Mouse (Mus musculus) ovary, postnatal 10 days (tissue): ENCODE results near the gene Fcmr.

Experiments used
- DNase-seq: peaks from one replicate; pipeline ENCODE4 v3.0.0; 2022; ENCODE audit warnings: low spot score

The Fcmr gene

GRCm38 (mm10) chr1:130865541-130866221 lies at the start of gene Fcmr:
Gene Fcmr, plus strand, starts transcription at chr1:130865669.
- DNase-seq, result no peak

- DNase-seq, result no peak
These were observed 45.7 kb upstream of the Fcmr start for GRCm38 (mm10) chr1:130819737-130820136.

DNA sequence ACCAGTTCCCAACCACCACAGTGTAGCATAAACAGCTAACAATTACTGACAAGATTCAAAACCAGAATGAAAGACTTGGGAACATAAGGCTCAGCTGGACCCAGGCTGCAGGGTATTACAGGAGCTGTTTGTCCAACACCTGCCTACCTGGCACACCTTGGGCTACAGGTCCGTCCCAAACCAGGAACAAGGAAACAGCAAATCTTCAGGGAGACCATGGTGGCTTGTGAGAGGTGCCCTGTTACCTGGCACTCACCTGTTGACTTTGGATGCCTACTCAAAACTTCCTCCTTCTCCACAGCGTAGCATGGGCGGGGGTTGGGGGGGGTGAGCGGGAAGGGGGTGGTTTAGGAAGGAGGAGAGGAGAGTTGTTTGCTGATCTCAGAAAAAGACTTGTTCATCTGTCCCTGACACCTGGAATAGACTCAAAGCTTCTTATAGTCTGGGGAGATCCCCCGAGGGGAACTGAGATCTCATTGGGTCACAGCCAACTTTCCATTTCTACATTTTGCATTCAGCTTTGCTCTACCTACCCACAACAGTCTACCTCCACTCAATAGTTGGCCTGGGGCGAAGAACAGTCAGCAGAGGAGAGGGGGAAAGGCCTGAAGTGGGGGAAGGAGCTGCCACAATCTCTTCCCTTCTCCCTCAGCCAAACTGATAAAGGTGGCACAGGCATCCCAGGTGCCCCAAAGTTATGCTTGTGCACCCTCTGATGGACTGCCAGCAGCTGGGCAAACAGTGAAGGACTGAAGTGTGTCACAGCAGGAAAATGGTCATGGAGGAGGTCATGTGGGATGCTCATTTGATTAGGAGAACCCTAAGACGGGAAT lies 44.9 kb upstream of the Fcmr start:
- DNase-seq, result no peak

DNA sequence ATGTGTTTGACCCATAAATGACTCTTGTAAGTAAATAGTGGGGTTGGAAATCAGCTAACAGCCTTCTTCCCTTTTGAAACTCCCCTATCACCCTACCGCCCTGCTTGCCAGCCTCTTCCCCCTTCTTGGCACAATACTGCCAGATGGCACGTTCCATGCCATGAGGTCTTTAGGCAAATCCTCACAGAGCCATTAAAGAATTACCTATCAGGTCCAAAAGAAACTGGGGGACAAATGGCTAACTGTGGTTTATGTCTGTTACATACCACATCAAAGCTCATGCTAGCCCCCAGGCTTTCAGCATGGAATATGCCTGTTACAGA lies 44.4 kb upstream of the Fcmr start:
- no peak for DNase-seq

DNA sequence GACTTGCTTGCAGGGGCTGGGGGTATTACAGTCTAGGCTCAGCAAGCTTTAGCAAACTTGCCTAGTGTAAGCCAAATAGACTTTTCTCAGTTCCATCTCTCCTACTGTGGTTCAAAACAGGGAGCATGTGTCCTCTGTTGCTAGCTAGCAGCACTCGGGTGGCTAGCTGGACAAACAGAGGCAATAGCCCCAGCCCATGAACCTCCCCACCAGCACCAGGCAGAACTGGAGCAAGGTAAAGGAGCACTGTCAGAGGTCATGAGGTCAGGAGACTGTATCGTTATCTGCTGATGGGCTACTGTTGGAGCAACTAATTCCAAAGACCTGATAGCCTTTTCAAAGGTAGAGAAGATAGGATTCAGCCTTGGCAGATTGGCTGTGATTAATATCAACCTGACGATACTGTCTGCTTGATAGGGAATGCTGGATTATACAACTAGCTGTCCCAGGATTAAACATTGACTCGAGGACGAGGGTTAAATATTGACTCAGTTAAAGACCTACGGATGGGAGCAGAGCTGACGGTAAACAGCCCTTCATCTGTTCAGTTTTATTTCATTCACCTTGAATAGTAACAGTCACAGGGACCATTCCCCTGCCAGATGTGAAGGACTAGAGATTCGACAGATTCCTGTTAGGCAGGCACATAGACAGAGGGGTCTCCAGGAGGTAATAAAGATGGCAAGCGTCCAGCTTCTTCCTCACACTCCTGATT lies 43.4 kb upstream of the Fcmr start:
- no peak for DNase-seq

DNA sequence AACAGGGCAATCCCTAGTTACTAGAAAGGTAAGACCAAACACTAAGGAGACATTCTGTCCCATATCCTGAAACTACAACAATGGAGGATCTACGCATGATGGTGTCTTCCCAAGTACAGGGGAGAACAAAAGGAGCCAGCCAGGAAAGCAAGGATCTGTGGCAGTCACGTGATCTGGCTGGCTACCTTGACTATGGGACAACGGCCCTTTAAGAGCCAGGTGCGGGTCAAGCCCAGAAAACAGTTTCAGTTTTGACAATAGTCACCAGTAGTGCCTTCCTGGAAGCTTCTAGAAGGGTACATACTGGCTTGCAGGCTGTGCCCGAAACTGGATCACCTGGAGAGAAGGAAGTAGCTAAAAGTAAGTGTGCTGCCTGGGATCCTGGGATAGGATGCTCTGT lies 39.0 kb upstream of the Fcmr start, which contains the start of gene Pigr:
Pigr (plus strand) TSS at position 237 of the 400 bp plus-strand sequence.
- no peak for DNase-seq

DNA sequence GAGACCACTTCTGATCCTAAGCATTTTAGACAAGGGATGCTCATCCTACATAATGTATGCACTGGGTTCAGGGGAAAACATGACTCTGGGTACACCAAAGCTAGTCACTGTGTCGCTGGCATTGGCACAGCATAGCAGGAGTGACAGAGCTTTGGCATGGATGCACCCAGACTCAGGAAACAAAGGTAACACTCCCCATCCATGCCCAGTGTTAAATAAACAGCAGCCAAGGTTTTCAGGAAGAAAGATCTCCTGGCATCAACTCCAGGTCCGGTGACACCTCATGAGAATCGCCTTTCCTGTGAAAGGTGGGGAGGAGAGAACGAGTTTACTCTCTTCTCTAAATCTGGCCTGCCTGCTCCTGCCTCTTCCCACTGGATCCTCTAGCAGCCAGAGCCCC lies 36.8 kb upstream of the Fcmr start:
- no peak for DNase-seq

GRCm38 (mm10) chr1:130829906-130830830 lies 35.3 kb upstream of the Fcmr start:
- DNase-seq, result no peak

GRCm38 (mm10) chr1:130832230-130833149 lies 33.0 kb upstream of the Fcmr start:
- DNase-seq, result no peak

- no peak for DNase-seq
These were observed 30.1 kb upstream of the Fcmr start for GRCm38 (mm10) chr1:130835161-130835936.

- DNase-seq, result no peak
These were observed 27.2 kb upstream of the Fcmr start for GRCm38 (mm10) chr1:130838288-130838687.

- no peak for DNase-seq
These were observed 24.7 kb upstream of the Fcmr start for GRCm38 (mm10) chr1:130840599-130841379.

GRCm38 (mm10) chr1:130841621-130842020 lies 23.8 kb upstream of the Fcmr start:
- DNase-seq, result no peak

DNA sequence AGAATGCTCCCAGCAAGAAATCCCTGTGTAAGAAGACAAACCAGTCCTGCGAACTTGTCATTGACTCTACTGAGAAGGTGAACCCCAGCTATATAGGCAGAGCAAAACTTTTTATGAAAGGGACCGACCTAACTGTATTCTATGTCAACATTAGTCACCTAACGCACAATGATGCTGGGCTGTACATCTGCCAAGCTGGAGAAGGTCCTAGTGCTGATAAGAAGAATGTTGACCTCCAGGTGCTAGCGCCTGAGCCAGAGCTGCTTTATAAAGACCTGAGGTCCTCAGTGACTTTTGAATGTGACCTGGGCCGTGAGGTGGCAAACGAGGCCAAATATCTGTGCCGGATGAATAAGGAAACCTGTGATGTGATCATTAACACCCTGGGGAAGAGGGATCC lies 21.0 kb upstream of the Fcmr start:
- no peak for DNase-seq

GRCm38 (mm10) chr1:130849530-130850214 lies 15.8 kb upstream of the Fcmr start:
- no peak for DNase-seq

GRCm38 (mm10) chr1:130850405-130850804 lies 15.1 kb upstream of the Fcmr start:
- no peak for DNase-seq

DNA sequence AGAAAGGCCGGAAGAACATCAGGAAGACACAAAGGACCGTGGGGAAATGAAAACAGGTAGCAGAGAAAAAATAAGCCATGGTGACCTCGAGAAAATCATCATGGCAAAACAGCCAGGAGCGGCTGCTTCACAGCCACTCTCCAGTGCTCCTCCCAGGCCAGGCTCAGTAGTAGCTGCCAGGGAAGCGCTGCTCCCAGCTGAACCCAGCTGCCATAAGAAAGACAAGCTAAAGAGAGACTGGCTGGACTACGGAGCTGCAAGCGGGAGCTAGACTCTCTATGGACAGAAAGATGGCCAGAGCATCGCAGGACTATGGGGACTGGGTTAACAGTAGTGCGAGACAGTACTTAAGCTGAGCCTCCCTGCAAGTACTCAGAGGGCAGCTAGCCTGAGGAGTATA lies 10.7 kb upstream of the Fcmr start:
- DNase-seq, result no peak

GRCm38 (mm10) chr1:130855723-130856122 lies 9.7 kb upstream of the Fcmr start:
- DNase-seq, result no peak

DNA sequence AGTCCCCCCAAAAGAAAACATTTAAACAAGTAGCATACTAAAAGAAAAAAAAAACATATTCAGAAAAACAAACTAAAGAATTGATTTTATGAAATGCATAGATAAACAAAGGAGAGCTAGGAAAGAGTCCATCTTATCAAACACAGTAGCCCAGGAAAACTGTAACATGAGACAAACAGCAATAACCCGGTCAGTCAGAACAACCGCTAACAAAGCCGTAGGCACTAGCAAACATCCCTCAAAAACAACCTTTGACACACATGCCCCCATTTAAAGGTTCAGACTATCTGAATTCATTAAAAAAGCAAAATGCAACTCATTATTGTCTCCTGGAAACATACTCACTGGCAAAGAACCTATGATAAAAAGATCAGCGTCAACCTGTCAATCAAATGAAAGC lies 8.0 kb upstream of the Fcmr start:
- DNase-seq, result no peak
